Mouse (Mus musculus) C2C12 (cell line): ENCODE measurements around the gene Tas2r115. TPM values are rescaled to one million over a fixed set of nuclear protein-coding genes. Genes with fewer than 3 reads are reported as not detected.
"Not testable (repeated sequence)": the region's sequence is repeated elsewhere in the genome, so short reads cannot be mapped to it uniquely, and the experiment has no call there.

ENCODE experiments used
- H3K27me3 ChIP-seq: one replicate; pipeline ENCODE4 v1.6.1; 2011; ENCODE audit not compliant: control insufficient read depth, insufficient read depth, insufficient read length
- H3K36me3 ChIP-seq: one replicate; pipeline ENCODE4 v1.6.1; 2011; ENCODE audit not compliant: control insufficient read depth, insufficient read depth
- H3K4me3 ChIP-seq: one replicate; pipeline ENCODE4 v1.5.1; 2011; ENCODE audit warnings: mild to moderate bottlenecking, control low read depth; ENCODE audit not compliant: poor library complexity, insufficient read depth, severe bottlenecking
- H3K79me2 ChIP-seq: one replicate; pipeline ENCODE4 v1.6.1; 2011; ENCODE audit not compliant: control insufficient read depth, insufficient read depth
- H3K79me3 ChIP-seq: one replicate; pipeline ENCODE4 v1.6.1; 2011; ENCODE audit warnings: low read depth, control low read depth
- H3ac ChIP-seq: one replicate; pipeline ENCODE3; 2011; ENCODE audit warnings: low read depth; ENCODE audit not compliant: control insufficient read depth, insufficient read length
- FOSL1 ChIP-seq: IDR thresholded peaks from one replicate; pipeline ENCODE4 v1.8.0; 2011; ENCODE audit warnings: mild to moderate bottlenecking, low read length; ENCODE audit not compliant: poor library complexity, insufficient read depth, severe bottlenecking
- polyA plus RNA-seq: library from polyadenylated mRNA; unstranded; fragments of >200 nt; fragmentation: generic; extraction: Trizol; gene quantifications from one replicate; pipeline ENCODE4 v1.2.1, GENCODE M21; 2012; ENCODE audit warnings: missing spikeins

Tas2r115 gene
- polyA plus RNA-seq, 1 experiment = not detected

DNA sequence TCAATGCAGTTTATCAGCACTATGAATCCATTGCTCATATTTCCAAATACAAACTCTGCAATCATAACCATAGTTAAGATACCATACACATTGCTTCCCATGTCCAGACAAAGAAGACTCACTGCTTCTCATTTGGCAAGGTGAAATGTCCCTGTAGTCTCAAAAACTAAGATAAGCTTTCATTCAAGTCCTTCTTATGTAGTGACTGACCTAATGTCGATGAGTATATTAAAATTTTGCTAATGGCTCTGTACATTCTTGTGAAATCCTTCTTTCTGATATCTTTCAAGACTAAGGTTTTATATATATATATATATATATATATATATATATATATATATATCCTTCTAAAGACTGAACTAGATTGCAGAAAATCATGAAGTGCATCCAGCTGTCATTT, 36.9 kb downstream of the Tas2r115 start, which contains the start of gene Tas2r121:
Tas2r121 (minus strand) TSS at position 101 of the 400 bp plus-strand sequence.
- Histone ChIP-seq H3ac (no peak within 1 kb of the TSS), H3K4me3 (no peak within 1 kb of the TSS), H3K36me3 (no peaks in the 10 kb centered on the region), H3K79me2 (no peaks in the 10 kb centered on the region), H3K27me3 (no peaks in the 10 kb centered on the region), H3K79me3 (no peaks in the 10 kb centered on the region)
- TF ChIP-seq FOSL1 = no peak

DNA sequence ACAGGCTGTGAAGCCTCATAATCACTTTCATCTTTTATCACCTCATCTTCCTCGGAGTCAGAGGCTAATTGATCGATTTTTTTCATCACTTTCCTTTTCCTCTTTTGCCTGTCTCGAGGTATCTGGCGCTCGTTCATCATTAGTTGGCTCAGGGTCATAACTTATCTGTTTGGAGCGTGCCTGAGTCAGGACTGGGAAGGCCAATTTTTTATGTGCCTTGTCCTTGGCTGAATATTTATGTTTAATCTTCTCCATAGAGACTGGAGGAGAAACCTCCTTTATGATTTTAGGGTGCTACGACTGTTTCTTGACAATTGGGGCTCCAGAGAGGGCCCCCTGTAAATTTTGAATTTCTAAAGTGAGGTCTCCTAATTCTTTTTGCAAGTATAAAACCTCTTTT, 46.2 kb downstream of the Tas2r115 start:
- H3K36me3 ChIP-seq, H3K27me3 ChIP-seq: not testable (repeated sequence)

More for the DNA sequence above, 46.2 kb downstream of the Tas2r115 start:
- H3K4me3 ChIP-seq, H3K79me2 ChIP-seq, H3ac ChIP-seq, H3K79me3 ChIP-seq: not testable (repeated sequence)

Other genes starting within 250 kb of the Tas2r115 start
- not detected for gene Prh1, start 168.2 kb downstream of the Tas2r115 start, polyA plus RNA-seq
- gene Prp2, start 142.1 kb downstream of the Tas2r115 start, polyA plus RNA-seq = not detected
- not detected for gene A630073D07Rik, start 86.5 kb downstream of the Tas2r115 start, polyA plus RNA-seq
- gene Tas2r120, start 81.1 kb downstream of the Tas2r115 start, polyA plus RNA-seq = not detected
- not detected for gene Tas2r121, start 37.0 kb downstream of the Tas2r115 start, polyA plus RNA-seq
- gene Tas2r122, start 26.1 kb downstream of the Tas2r115 start, polyA plus RNA-seq = not detected
- gene Tas2r124, start 16.7 kb upstream of the Tas2r115 start, polyA plus RNA-seq = not detected
- gene Tas2r102, start 24.1 kb upstream of the Tas2r115 start, polyA plus RNA-seq = not detected
- not detected for gene Tas2r136, start 40.1 kb upstream of the Tas2r115 start, polyA plus RNA-seq
- gene Tas2r117, start 64.8 kb upstream of the Tas2r115 start, polyA plus RNA-seq = not detected
- not detected for gene Tas2r123, start 109.1 kb upstream of the Tas2r115 start, polyA plus RNA-seq
- not detected for gene Tas2r116, start 117.4 kb upstream of the Tas2r115 start, polyA plus RNA-seq
- gene Tas2r110, start 130.0 kb upstream of the Tas2r115 start, polyA plus RNA-seq = not detected
- not detected for gene Tas2r113, start 155.0 kb upstream of the Tas2r115 start, polyA plus RNA-seq
- gene Tas2r125, start 171.6 kb upstream of the Tas2r115 start, polyA plus RNA-seq = not detected
- not detected for gene Tas2r129, start 213.1 kb upstream of the Tas2r115 start, polyA plus RNA-seq
- gene Tas2r131, start 219.9 kb upstream of the Tas2r115 start, polyA plus RNA-seq = not detected
- gene Tas2r109, start 242.9 kb upstream of the Tas2r115 start, polyA plus RNA-seq = not detected